In genomic region chr16:49857504-49858160, GRCm38 (mm10) we compare ENCODE assay signal across 8 mouse cellular contexts. TPM values are rescaled to one million over a fixed set of nuclear protein-coding genes. Genes with fewer than 3 reads are reported as not detected.
A peak's percentile ranks its signal among the peaks of the same experiment; 100 is the strongest.
DNase-seq lines count a peak whose midpoint lies in the region; ATAC-seq and TF ChIP-seq lines count a peak whose summit lies in the region.

No protein-coding gene starts in this region.

- peak; percentile 32 for DNase-seq in embryo, embryonic 10.5 days (ENCODE audit: low spot score)
- DNase-seq in embryo, embryonic 9.5 days (ENCODE audit: extremely low spot score), result no peak
- DNase-seq in NIH3T3 (ENCODE audit: low read depth), result peak; percentile 38
- peak; percentile 27 for DNase-seq in forebrain, postnatal 0 days
- DNase-seq in kidney, postnatal 36 days, result peak; percentile 24 to 28
- peak; percentile 25 for DNase-seq in midbrain, postnatal 0 days (ENCODE audit: low spot score)
- DNase-seq in layer of hippocampus, postnatal 25 days (ENCODE audit: extremely low spot score in 1 of 2, low spot score in 1 of 2), result no peak
- no peak for DNase-seq in layer of hippocampus, adult 11-12 months (ENCODE audit: low spot score)

- H3K27me3 ChIP-seq in forebrain, postnatal 0 days (ENCODE audit: insufficient read depth, low read length), result no peaks in the 10 kb centered on the region
- no peaks in the 10 kb centered on the region for H3K27me3 ChIP-seq in midbrain, postnatal 0 days (ENCODE audit: insufficient read depth, low read length)

- TF ChIP-seq CTCF in forebrain, postnatal 0 days (IDR thresholded peaks at IDR 0.05; ENCODE audit: low read depth), result no peak
- TF ChIP-seq CTCF in midbrain, postnatal 0 days (IDR thresholded peaks at IDR 0.05), result no peak

- peak overlapping the region; percentile 93 for H3K9ac ChIP-seq in forebrain, postnatal 0 days
- peak overlapping the region; percentile 29; the same call in 1 of the 2 replicates for H3K9ac ChIP-seq in midbrain, postnatal 0 days (replicated peaks; ENCODE audit: low read length, poor library complexity, severe bottlenecking)

- peak overlapping the region; percentile 75 for H3K4me2 ChIP-seq in forebrain, postnatal 0 days (ENCODE audit: low read depth)
- H3K4me2 ChIP-seq in midbrain, postnatal 0 days (ENCODE audit: low read depth, low read length, poor library complexity, severe bottlenecking), result peak overlapping the region; percentile 70

- 26% methylated on average over 8 of the region's 8 CpGs for WGBS in forebrain, postnatal 0 days
- 43% methylated on average over 8 of the region's 8 CpGs for WGBS in midbrain, postnatal 0 days

- H3K4me1 ChIP-seq in forebrain, postnatal 0 days (ENCODE audit: insufficient read depth), result 0 out of 2 replicates have a peak, but pooled peaks cover 5% of the 10 kb centered on the region
- H3K4me1 ChIP-seq in midbrain, postnatal 0 days (ENCODE audit: insufficient read depth, low read length), result no peaks in the 10 kb centered on the region

- no peaks in the 10 kb centered on the region for H3K36me3 ChIP-seq in forebrain, postnatal 0 days (ENCODE audit: insufficient read depth)
- H3K36me3 ChIP-seq in midbrain, postnatal 0 days (ENCODE audit: insufficient read depth, low read length), result no peaks in the 10 kb centered on the region

- peak overlapping the region; percentile 69 for H3K4me3 ChIP-seq in forebrain, postnatal 0 days (ENCODE audit: low read depth, low read length)
- H3K4me3 ChIP-seq in midbrain, postnatal 0 days (ENCODE audit: low read depth, low read length), result peak overlapping the region; percentile 99

- no peak overlapping the region for H3K27ac ChIP-seq in forebrain, postnatal 0 days (ENCODE audit: low read depth, low read length)
- H3K27ac ChIP-seq in midbrain, postnatal 0 days (ENCODE audit: low read depth, low read length), result no peak overlapping the region

- no peaks in the 10 kb centered on the region for H3K9me3 ChIP-seq in forebrain, postnatal 0 days (ENCODE audit: low read length)
- no peaks in the 10 kb centered on the region for H3K9me3 ChIP-seq in midbrain, postnatal 0 days (ENCODE audit: low read length)

- no peak for ATAC-seq in forebrain, postnatal 0 days
- no peak for ATAC-seq in midbrain, postnatal 0 days (ENCODE audit: low FRiP score)

RNA-seq across cellular contexts. Expression of gene Cd47, which starts 57.3 kb away (rescaled TPM):
- total RNA-seq in forebrain, postnatal 0 days (2014; rRNA removed), result 46.4 and 47.3 TPM in 2 replicates
- polyA plus RNA-seq in forebrain, postnatal 0 days (2015; fragmentation: Nextera tagmentation; extraction: Ambion mirVana), result 135 and 210 TPM in 2 replicates
- total RNA-seq in midbrain, postnatal 0 days (2014; rRNA removed), result 30.5 and 53.5 TPM in 2 replicates
- 163 and 185 TPM in 2 replicates for polyA plus RNA-seq in midbrain, postnatal 0 days (2015; fragmentation: Nextera tagmentation; extraction: Ambion mirVana)
- total RNA-seq in layer of hippocampus, postnatal 25 days (2021), result 100 to 1,000 TPM; 217 to 225 TPM

Comparison
In these comparisons a context has a peak if more than half of its experiments do, and no peak if none do; other contexts are left out.
1. DNase-seq: peak in embryo, embryonic 10.5 days (single experiment), NIH3T3 (single experiment), forebrain, postnatal 0 days (single experiment), kidney, postnatal 36 days (2 of 2) and midbrain, postnatal 0 days (single experiment); none in embryo, embryonic 9.5 days (single experiment), layer of hippocampus, postnatal 25 days (0 of 2) and layer of hippocampus, adult 11-12 months (single experiment).